In genomic region chr6:6864441-6865440, GRCm38 (mm10) we compare ENCODE assay signal across 11 mouse cellular contexts. TPM values are rescaled to one million over a fixed set of nuclear protein-coding genes. Genes with fewer than 3 reads are reported as not detected.
DNase-seq lines count a peak whose midpoint lies in the region; ATAC-seq and TF ChIP-seq lines count a peak whose summit lies in the region.
"Had no signal": no experiment of that assay in that cellular context is flagged by ENCODE, and none has a peak within 500 bp of the region (broad histone marks: within the 10 kb centered on the region; RNA-seq: fewer than 3 reads in every experiment).

No protein-coding gene starts in this region.

- peaks cover 85% of the 10 kb centered on the region for H3K27me3 ChIP-seq in forebrain, embryonic 13.5 days
- peaks cover 85% of the 10 kb centered on the region for H3K27me3 ChIP-seq in midbrain, embryonic 14.5 days (ENCODE audit: control insufficient read depth, insufficient read depth, low read length)
- H3K27me3 ChIP-seq in intestine, postnatal 0 days (replicated peaks; ENCODE audit: control insufficient read depth, insufficient read depth, low read length), result peaks cover 97% of the 10 kb centered on the region

- peak overlapping the region; percentile 94 for H3K9ac ChIP-seq in forebrain, embryonic 13.5 days
- H3K9ac ChIP-seq in midbrain, embryonic 14.5 days (replicated peaks; ENCODE audit: low read length), result no peak overlapping the region
- no peak overlapping the region for H3K9ac ChIP-seq in intestine, postnatal 0 days (ENCODE audit: low read depth, low read length)

- intact Hi-C loops in left cerebral cortex, adult 2 months (cut with DNase I), result loop anchor here (5.0 kb wide), 1 partner anchor 287 kb away; the partner anchor contains the start of gene Sem1

- peak overlapping the region; percentile 19; the same call in 1 of the 2 replicates for H3K27ac ChIP-seq in left cerebral cortex, adult 2 months
- peak overlapping the region; percentile 98 for H3K27ac ChIP-seq in forebrain, embryonic 13.5 days
- H3K27ac ChIP-seq in midbrain, embryonic 14.5 days (replicated peaks; ENCODE audit: low read depth, low read length), result no peak overlapping the region
- H3K27ac ChIP-seq in intestine, postnatal 0 days (ENCODE audit: low read depth, low read length), result no peak overlapping the region

- DNase-seq in left cerebral cortex, adult 2 months (ENCODE audit: extremely low spot score in 1 of 2, low spot score in 2 of 2), result no peak
- DNase-seq in left cerebral cortex, adult 8-10 months (ENCODE audit: low spot score in 2 of 2), result no peak
- DNase-seq in embryo, embryonic 9.5 days (ENCODE audit: extremely low spot score), result peak; percentile 54
- peak; percentile 59 for DNase-seq in midbrain, embryonic 14.5 days
- no peak for DNase-seq in cerebellum, adult 8-10 months
- DNase-seq in adrenal gland, postnatal 25 days, result no peak
- DNase-seq: adrenal gland, adult 2 months; cerebellum, adult 18-20 months had no signal

- no peak for TF ChIP-seq CTCF in left cerebral cortex, adult 2 months (IDR thresholded peaks at IDR 0.05)
- no peak for TF ChIP-seq CTCF in intestine, postnatal 0 days (IDR thresholded peaks at IDR 0.05; ENCODE audit: low read depth)

- H3K4me2 ChIP-seq in forebrain, embryonic 13.5 days, result peak overlapping the region; percentile 70
- no peak overlapping the region for H3K4me2 ChIP-seq in midbrain, embryonic 14.5 days (ENCODE audit: low read length)
- no peak overlapping the region for H3K4me2 ChIP-seq in intestine, postnatal 0 days (replicated peaks; ENCODE audit: low read depth)

- no peak for ATAC-seq in forebrain, embryonic 13.5 days
- ATAC-seq in midbrain, embryonic 14.5 days (ENCODE audit: low FRiP score, low TSS enrichment), result no peak
- ATAC-seq in intestine, postnatal 0 days, result no peak

- no peaks in the 10 kb centered on the region for H3K9me3 ChIP-seq in forebrain, embryonic 13.5 days (replicated peaks)
- no peaks in the 10 kb centered on the region for H3K9me3 ChIP-seq in midbrain, embryonic 14.5 days (ENCODE audit: control insufficient read depth, low read length)
- no peaks in the 10 kb centered on the region for H3K9me3 ChIP-seq in intestine, postnatal 0 days (ENCODE audit: control insufficient read depth)
- H3K9me3 ChIP-seq: G1E had no signal

- H3K36me3 ChIP-seq in forebrain, embryonic 13.5 days (ENCODE audit: poor library complexity, severe bottlenecking), result no peaks in the 10 kb centered on the region
- no peaks in the 10 kb centered on the region for H3K36me3 ChIP-seq in midbrain, embryonic 14.5 days (ENCODE audit: control insufficient read depth, insufficient read depth, low read length)
- no peaks in the 10 kb centered on the region for H3K36me3 ChIP-seq in intestine, postnatal 0 days (ENCODE audit: control insufficient read depth, insufficient read depth)
- H3K36me3 ChIP-seq: G1E had no signal

- peak overlapping the region; percentile 37 for H3K4me3 ChIP-seq in left cerebral cortex, adult 2 months
- peak overlapping the region; percentile 60 for H3K4me3 ChIP-seq in forebrain, embryonic 13.5 days
- peak overlapping the region; percentile 7 for H3K4me3 ChIP-seq in midbrain, embryonic 14.5 days (replicated peaks; ENCODE audit: low read depth, low read length)
- H3K4me3 ChIP-seq in intestine, postnatal 0 days (ENCODE audit: low read depth, low read length), result no peak overlapping the region; the same call in 1 of the 2 replicates

- H3K4me1 ChIP-seq in forebrain, embryonic 13.5 days, result peaks cover 31% of the 10 kb centered on the region
- peaks cover 6% of the 10 kb centered on the region; the same call in 1 of the 2 replicates for H3K4me1 ChIP-seq in midbrain, embryonic 14.5 days (ENCODE audit: control insufficient read depth, insufficient read depth, low read length)
- H3K4me1 ChIP-seq in intestine, postnatal 0 days (replicated peaks; ENCODE audit: control insufficient read depth, insufficient read depth, low read length), result no peaks in the 10 kb centered on the region

- 2% methylated on average over 36 of the region's 36 CpGs for WGBS in forebrain, embryonic 13.5 days
- under 1% methylated on average over 36 of the region's 36 CpGs for WGBS in midbrain, embryonic 14.5 days
- WGBS in intestine, postnatal 0 days, result 7% methylated on average over 36 of the region's 36 CpGs

RNA-seq across cellular contexts. Expression of gene Dlx6, which starts 1.6 kb away (rescaled TPM):
- total RNA-seq in left cerebral cortex, adult 2 months (2021), result 10 to 100 TPM in 1 of 2 experiments, 1 to 10 TPM in 1; 9.1 to 11.1 TPM
- total RNA-seq in left cerebral cortex, adult 8-10 months (2022), result 10 to 100 TPM; 22.4 to 35.7 (median 24.6) TPM
- polyA plus RNA-seq in forebrain, embryonic 13.5 days (2015; fragmentation: Nextera tagmentation; extraction: Ambion mirVana), result 15.5 and 16.2 TPM in 2 replicates
- polyA plus RNA-seq in midbrain, embryonic 14.5 days (2014; fragmentation: Nextera tagmentation; extraction: Ambion mirVana), result not detected in 2 replicates
- not detected in 2 replicates for polyA plus RNA-seq in intestine, postnatal 0 days (2015; fragmentation: Nextera tagmentation; extraction: Ambion mirVana)
- 0.33 TPM in 1 of 2 replicates, not detected in the other for total RNA-seq in adrenal gland, postnatal 25 days (2021)
- total RNA-seq: adrenal gland, adult 2 months had no signal
- polyA plus RNA-seq: adrenal gland, adult 2 months; G1E had no signal

RNA-seq across cellular contexts. Expression of gene Dlx5, which starts 17.1 kb away (rescaled TPM):
- total RNA-seq in left cerebral cortex, adult 2 months (2021), result 1 to 10 TPM; 5.6 to 8.9 TPM
- 10 to 100 TPM in 2 of 4 experiments, 1 to 10 TPM in 2; 8.9 to 11.7 (median 10.0) TPM for total RNA-seq in left cerebral cortex, adult 8-10 months (2022)
- polyA plus RNA-seq in forebrain, embryonic 13.5 days (2015; fragmentation: Nextera tagmentation; extraction: Ambion mirVana), result 84.5 and 91.5 TPM in 2 replicates
- 0.26 and 0.82 TPM in 2 replicates for polyA plus RNA-seq in midbrain, embryonic 14.5 days (2014; fragmentation: Nextera tagmentation; extraction: Ambion mirVana)
- 0.27 and 0.33 TPM in 2 replicates for polyA plus RNA-seq in intestine, postnatal 0 days (2015; fragmentation: Nextera tagmentation; extraction: Ambion mirVana)
- not detected in 2 replicates for total RNA-seq in adrenal gland, postnatal 25 days (2021)
- total RNA-seq: G1E had no signal
- polyA plus RNA-seq: G1E had no signal

Comparison
In these comparisons a context has a peak if more than half of its experiments do, and no peak if none do; other contexts are left out.
1. DNase-seq: peak in embryo, embryonic 9.5 days (single experiment) and midbrain, embryonic 14.5 days (single experiment); none in left cerebral cortex, adult 2 months (0 of 2), left cerebral cortex, adult 8-10 months (0 of 2), cerebellum, adult 8-10 months (single experiment) and adrenal gland, postnatal 25 days (single experiment).
2. H3K27ac ChIP-seq: peak in left cerebral cortex, adult 2 months (single experiment) and forebrain, embryonic 13.5 days (single experiment); none in midbrain, embryonic 14.5 days (single experiment) and intestine, postnatal 0 days (single experiment).